ENCODE assay signal across 16 mouse cellular contexts in genomic region chr2:79357835-79358234, GRCm38 (mm10).
DNase-seq lines count a peak whose midpoint lies in the region.
"Had no signal": no experiment of that assay in that cellular context is flagged by ENCODE, and none has a peak within 500 bp of the region (broad histone marks: within the 10 kb centered on the region; RNA-seq: fewer than 3 reads in every experiment).

No protein-coding gene starts in this region.

- DNase-seq in frontal cortex, adult 2 months (ENCODE audit: extremely low spot score in 1 of 2, low spot score in 1 of 2) = peak; percentile 19 to 35
- DNase-seq in frontal cortex, postnatal 14 days (ENCODE audit: low spot score in 2 of 2) = no peak
- DNase-seq in right cerebral cortex, adult 18-20 months = peak; percentile 36
- no peak for DNase-seq in right cerebral cortex, postnatal 14 days
- peak; percentile 58 for DNase-seq in layer of hippocampus, adult 9-11 months
- DNase-seq in telencephalon, adult 2 months (ENCODE audit: low read depth, low spot score) = peak; percentile 49
- no peak for DNase-seq in urinary bladder, postnatal 36 days (ENCODE audit: low spot score in 2 of 2)
- DNase-seq: cerebellum, postnatal 10 days; gastrocnemius, postnatal 10 days; heart, adult 18-20 months; kidney, adult 2 months; kidney, postnatal 14 days; liver; liver, postnatal 0 days; lung, postnatal 14 days; thymus, postnatal 25 days had no signal

Comparison
In these comparisons a context has a peak if more than half of its experiments do, and no peak if none do; other contexts are left out.
1. DNase-seq: peak in frontal cortex, adult 2 months (2 of 2), right cerebral cortex, adult 18-20 months (single experiment), layer of hippocampus, adult 9-11 months (single experiment) and telencephalon, adult 2 months (single experiment); none in frontal cortex, postnatal 14 days (0 of 2), right cerebral cortex, postnatal 14 days (single experiment) and urinary bladder, postnatal 36 days (0 of 2).